Mouse (Mus musculus): ENCODE results near the gene Bola3.

Bola3 gene

GRCm38 (mm10) chr6:83395544-83396229 is 46.7 kb downstream of the Bola3 start:
- DNase-seq (ENCODE audit: low spot score in 2 of 2), result no peak

GRCm38 (mm10) chr6:83396711-83397110 is 47.8 kb downstream of the Bola3 start:
- no peak for DNase-seq (ENCODE audit: low spot score in 2 of 2)

- no peak for DNase-seq (ENCODE audit: low spot score in 2 of 2)
Measured at GRCm38 (mm10) chr6:83397728-83398127, 48.8 kb downstream of the Bola3 start.

- DNase-seq (ENCODE audit: low spot score in 2 of 2), result no peak
Measured at GRCm38 (mm10) chr6:83399790-83400189, 50.8 kb downstream of the Bola3 start.

GRCm38 (mm10) chr6:83403481-83403880 is 54.5 kb downstream of the Bola3 start:
- no peak for DNase-seq (ENCODE audit: low spot score in 2 of 2)

GRCm38 (mm10) chr6:83404571-83404970 is 55.6 kb downstream of the Bola3 start:
- no peak for DNase-seq (ENCODE audit: low spot score in 2 of 2)

- no peak for DNase-seq (ENCODE audit: low spot score in 2 of 2)
Measured at GRCm38 (mm10) chr6:83405511-83406064, 56.6 kb downstream of the Bola3 start.

- no peak for DNase-seq (ENCODE audit: low spot score in 2 of 2)
Measured at GRCm38 (mm10) chr6:83408510-83408909, 59.6 kb downstream of the Bola3 start.

Measured in heart, adult 9 months (tissue).